Mouse (Mus musculus) embryonic fibroblast, embryonic 13.5 days (primary cell): ENCODE results near the gene Atg16l1. TPM values are rescaled to one million over a fixed set of nuclear protein-coding genes. Genes with fewer than 3 reads are reported as not detected.

Experiments used
- H3K27ac ChIP-seq: 2 replicates; pipeline ENCODE4 v1.5.1; 2012; ENCODE audit warnings: low read length, control low read depth, inconsistent platforms; ENCODE audit not compliant: insufficient read depth
- H3K4me1 ChIP-seq: 2 replicates; pipeline ENCODE4 v1.6.1; 2011; ENCODE audit warnings: low read length; ENCODE audit not compliant: control insufficient read depth, insufficient read depth
- H3K4me3 ChIP-seq: 2 replicates; pipeline ENCODE4 v1.5.1; 2011; ENCODE audit warnings: mild to moderate bottlenecking, control low read depth, low read length; ENCODE audit not compliant: insufficient read depth
- CTCF ChIP-seq: IDR thresholded peaks from 2 replicates; pipeline ENCODE4 v1.5.1; 2011; ENCODE audit warnings: mild to moderate bottlenecking, control low read depth, low read length, moderate library complexity, borderline replicate concordance; ENCODE audit not compliant: insufficient read depth
- POLR2A ChIP-seq: IDR thresholded peaks from 2 replicates; pipeline ENCODE4 v1.6.1; 2011; ENCODE audit warnings: low read depth, mild to moderate bottlenecking, control low read depth, low read length, moderate library complexity
- polyA plus RNA-seq: library from polyadenylated mRNA; stranded (reverse); fragments of >200 nt; gene quantifications from 2 replicates; pipeline ENCODE4 v1.2.4, GENCODE M21; 2011; ENCODE audit warnings: low read depth; ENCODE audit not compliant: missing spikeins, insufficient read length

The Atg16l1 gene
- polyA plus RNA-seq, 1 experiment = 32.1 TPM

- Histone ChIP-seq H3K4me3 (no peak overlapping the region), H3K27ac (no peak overlapping the region), H3K4me1 (no peaks in the 10 kb centered on the region)
- TF ChIP-seq POLR2A (no peak), CTCF (no peak)
These were observed 14.8 kb downstream of the Atg16l1 start for GRCm38 (mm10) chr1:87770486-87770885.

DNA sequence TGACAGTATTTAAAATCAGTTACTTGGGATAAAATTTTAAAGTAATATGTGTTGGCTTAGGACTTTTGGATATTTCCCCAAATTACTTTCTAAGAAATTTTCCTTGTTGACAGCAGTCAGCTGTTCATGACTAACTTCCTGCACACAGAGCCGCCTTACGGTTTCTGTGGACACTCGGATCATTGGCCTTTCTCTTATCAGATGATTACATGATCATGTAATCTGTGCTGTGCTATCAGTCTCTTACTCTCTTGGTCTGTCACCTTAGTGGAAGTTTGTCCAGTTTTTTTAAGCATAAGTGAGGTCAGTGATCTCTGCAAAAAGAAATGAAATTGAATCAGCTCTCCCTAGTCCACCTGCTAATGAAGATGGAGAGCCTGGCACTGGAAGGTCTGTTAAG lies 16.1 kb downstream of the Atg16l1 start:
- H3K27ac ChIP-seq = no peak overlapping the region
- H3K4me3 ChIP-seq = no peak overlapping the region
- TF ChIP-seq POLR2A = no peak
- TF ChIP-seq CTCF = no peak
- H3K4me1 ChIP-seq = no peaks in the 10 kb centered on the region

GRCm38 (mm10) chr1:87773336-87773735 lies 17.7 kb downstream of the Atg16l1 start:
- H3K27ac ChIP-seq = no peak overlapping the region
- TF ChIP-seq CTCF (no peak), POLR2A (no peak)
- no peaks in the 10 kb centered on the region for H3K4me1 ChIP-seq
- no peak overlapping the region for H3K4me3 ChIP-seq

DNA sequence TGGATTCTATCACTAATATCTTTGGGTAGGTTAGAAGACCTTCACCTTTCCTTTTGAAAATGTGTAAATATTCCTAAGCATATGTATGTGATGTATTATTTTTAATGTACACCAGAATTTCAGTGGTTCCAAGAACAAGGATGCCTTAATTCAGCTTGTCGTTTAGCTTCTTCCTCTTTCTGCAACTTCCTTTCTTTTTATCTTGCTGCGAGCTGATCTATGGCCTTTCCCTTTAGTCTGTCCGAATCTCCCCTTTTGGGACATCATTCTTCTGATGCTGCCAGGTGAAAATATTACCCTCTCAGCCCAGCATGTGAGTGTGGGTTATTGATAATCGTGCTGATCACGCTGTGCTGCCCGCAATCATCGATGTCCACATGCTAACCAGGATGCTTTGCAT lies 19.2 kb downstream of the Atg16l1 start:
- Histone ChIP-seq H3K4me1 (no peaks in the 10 kb centered on the region), H3K27ac (no peak overlapping the region), H3K4me3 (no peak overlapping the region)
- no peak for TF ChIP-seq POLR2A
- TF ChIP-seq CTCF = no peak

DNA sequence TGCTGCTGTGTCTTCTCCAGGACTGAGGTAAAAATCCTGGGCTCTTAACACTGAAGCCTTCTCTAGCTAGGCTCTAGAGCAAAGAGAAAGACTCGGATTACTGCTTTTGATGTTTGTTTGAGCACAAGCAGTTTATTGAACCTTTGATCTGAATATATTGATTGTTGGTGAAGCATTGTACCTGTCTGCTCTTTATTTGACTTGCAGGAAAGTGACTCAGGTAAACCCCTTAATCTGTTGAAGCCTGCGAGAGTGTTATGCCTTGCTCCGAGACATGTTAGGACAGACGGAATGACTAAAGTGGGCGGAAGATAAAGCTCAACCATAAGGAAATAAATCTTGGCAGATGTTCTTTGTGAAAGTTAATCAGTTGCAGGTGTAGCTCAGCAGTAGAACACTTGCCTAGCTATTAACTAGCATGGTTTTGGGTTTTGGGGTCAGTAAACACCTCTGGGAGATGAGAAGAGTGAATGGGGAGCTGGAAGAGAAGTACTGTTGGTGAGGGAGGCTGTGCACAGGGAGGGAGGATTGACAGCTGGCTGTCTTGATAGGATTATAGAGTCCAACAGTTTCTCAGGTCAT lies 23.6 kb downstream of the Atg16l1 start:
- TF ChIP-seq CTCF (no peak), POLR2A (no peak)
- Histone ChIP-seq H3K4me1 (no peaks in the 10 kb centered on the region), H3K27ac (no peak overlapping the region), H3K4me3 (no peak overlapping the region)

- no peak overlapping the region for H3K4me3 ChIP-seq
- TF ChIP-seq CTCF (no peak), POLR2A (no peak)
- no peak overlapping the region for H3K27ac ChIP-seq
- H3K4me1 ChIP-seq = no peaks in the 10 kb centered on the region
These were observed 30.0 kb downstream of the Atg16l1 start for GRCm38 (mm10) chr1:87785703-87786102.

- Histone ChIP-seq H3K27ac (no peak overlapping the region), H3K4me1 (no peaks in the 10 kb centered on the region), H3K4me3 (no peak overlapping the region)
- TF ChIP-seq CTCF (no peak), POLR2A (no peak)
These were observed 30.6 kb downstream of the Atg16l1 start for GRCm38 (mm10) chr1:87786251-87786650.

GRCm38 (mm10) chr1:87789665-87790064 lies 34.0 kb downstream of the Atg16l1 start:
- Histone ChIP-seq H3K4me1 (peaks cover 3% of the 10 kb centered on the region; the same call in 1 of the 2 replicates), H3K4me3 (no peak overlapping the region), H3K27ac (no peak overlapping the region)
- TF ChIP-seq POLR2A (no peak), CTCF (no peak)

DNA sequence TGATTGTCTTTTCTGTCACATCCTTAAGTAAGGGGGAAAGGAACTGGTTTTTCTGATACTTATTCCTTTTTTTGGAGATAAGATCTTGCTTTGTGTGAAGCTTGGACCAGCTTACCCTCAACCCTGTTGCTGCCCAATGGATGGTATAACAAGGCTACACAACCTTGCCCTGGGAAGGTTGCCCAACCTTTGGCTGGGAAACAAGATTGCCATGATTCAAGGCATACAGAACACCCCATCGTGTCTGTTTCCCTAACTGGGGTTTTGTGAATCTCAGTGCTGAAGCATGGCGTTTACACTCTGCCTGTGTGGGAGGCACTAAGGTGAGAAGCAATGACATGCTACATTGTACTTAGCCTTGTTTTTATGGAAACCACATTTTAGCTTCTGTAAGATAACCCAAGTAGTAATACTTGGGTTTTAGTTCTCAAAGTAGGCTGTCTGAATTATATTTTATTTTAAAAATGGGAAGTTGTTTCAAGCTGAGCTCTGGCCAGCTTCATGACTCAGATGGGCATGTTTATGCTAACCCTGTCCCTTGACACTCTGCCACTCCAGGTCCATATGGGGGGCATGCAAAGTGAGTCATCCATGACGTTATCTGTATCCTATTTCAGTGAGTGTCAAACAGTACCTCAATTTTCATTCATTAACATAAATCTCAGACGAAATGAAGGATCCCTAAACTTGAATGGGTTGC lies 36.9 kb downstream of the Atg16l1 start:
- H3K27ac ChIP-seq = no peak overlapping the region
- TF ChIP-seq POLR2A (no peak), CTCF (no peak)
- no peak overlapping the region for H3K4me3 ChIP-seq
- peaks cover 3% of the 10 kb centered on the region; the same call in 1 of the 2 replicates for H3K4me1 ChIP-seq

GRCm38 (mm10) chr1:87793138-87793449 lies 37.4 kb downstream of the Atg16l1 start:
- H3K4me1 ChIP-seq = peaks cover 3% of the 10 kb centered on the region; the same call in 1 of the 2 replicates
- H3K4me3 ChIP-seq = no peak overlapping the region
- TF ChIP-seq POLR2A = no peak
- H3K27ac ChIP-seq = no peak overlapping the region
